Mouse (Mus musculus) G1E (cell line): ENCODE data around the gene Pcbp1. TPM values are rescaled to one million over a fixed set of nuclear protein-coding genes. Genes with fewer than 3 reads are reported as not detected.
A peak's percentile ranks its signal among the peaks of the same experiment; 100 is the strongest.

Experiments
- ATAC-seq: 2 replicates; pipeline ENCODE4 v1.8.0; 2016; ENCODE audit warnings: mild to moderate bottlenecking; ENCODE audit not compliant: insufficient number of reproducible peaks, poor library complexity, low FRiP score, severe bottlenecking; ENCODE audit errors: extremely low read depth
- DNase-seq: peaks from one replicate; pipeline ENCODE4 v3.0.0; 2012; ENCODE audit warnings: low spot score
- H3K27me3 ChIP-seq: 2 replicates; pipeline ENCODE4 v1.6.1; 2012; ENCODE audit warnings: mild to moderate bottlenecking, low read length, inconsistent platforms; ENCODE audit not compliant: insufficient read depth
- H3K36me3 ChIP-seq: replicated peaks from 2 replicates; pipeline ENCODE3; 2012; ENCODE audit warnings: mild to moderate bottlenecking, inconsistent platforms
- H3K4me1 ChIP-seq: 2 replicates; pipeline ENCODE4 v1.6.1; 2012; ENCODE audit warnings: low read depth, low read length, inconsistent platforms, mixed read lengths; ENCODE audit not compliant: insufficient read depth
- H3K4me3 ChIP-seq: 2 replicates; pipeline ENCODE4 v1.5.1; 2012; ENCODE audit warnings: low read depth, mild to moderate bottlenecking, inconsistent platforms, low read length, moderate library complexity, mixed read lengths
- H3K9me3 ChIP-seq: replicated peaks from 2 replicates; pipeline ENCODE4 v1.6.1; 2012; ENCODE audit warnings: inconsistent platforms
- CTCF ChIP-seq: IDR thresholded peaks from 2 replicates; pipeline ENCODE4 v1.5.1; 2012; ENCODE audit warnings: low read depth, low read length, inconsistent platforms, mixed read lengths
- GATA1 ChIP-seq: IDR thresholded peaks from 2 replicates; pipeline ENCODE4 v1.6.1; 2012; ENCODE audit warnings: borderline replicate concordance, low read length, inconsistent platforms, mixed read lengths
- GATA2 ChIP-seq: IDR thresholded peaks from 2 replicates; pipeline ENCODE4 v1.6.1; 2012; ENCODE audit warnings: low read depth, low read length, inconsistent platforms, borderline replicate concordance
- POLR2AphosphoS5 ChIP-seq: IDR thresholded peaks from 2 replicates; pipeline ENCODE4 v1.6.1; 2012; ENCODE audit warnings: low read depth, low read length, inconsistent platforms; ENCODE audit not compliant: insufficient replicate concordance
- TAL1 ChIP-seq: conservative IDR thresholded peaks from 2 replicates; pipeline ENCODE4 v1.6.1; 2012; ENCODE audit warnings: low read depth, low read length, inconsistent platforms, mixed read lengths
- polyA plus RNA-seq: library from polyadenylated mRNA; stranded (reverse); fragments of >175 nt; gene quantifications from 2 replicates; pipeline ENCODE4 v1.2.3, GENCODE M21; 2012
- total RNA-seq, 2 experiments: library from RNA; stranded (forward) in 1 of 2; stranded (reverse) in 1 of 2; fragments of 200-1000 nt in 1 of 2; fragments of >200 nt in 1 of 2; fragmentation: Nextera tagmentation in 1 of 2; gene quantifications; 2 replicates each; pipeline ENCODE4 v1.2.3; 2014 to 2017

The Pcbp1 gene
- total and polyA plus RNA-seq, 3 experiments = 101 to 1,039 (median 191) TPM

- H3K9me3 ChIP-seq = no peaks in the 10 kb centered on the region
- no peak for DNase-seq
- TF ChIP-seq CTCF = no peak
- TF ChIP-seq GATA2 = no peak
- TF ChIP-seq GATA1 = no peak
- no peak for TF ChIP-seq TAL1
- TF ChIP-seq POLR2AphosphoS5 = no peak
- peaks cover 47% of the 10 kb centered on the region for H3K36me3 ChIP-seq
- peak overlapping the region; percentile 84 for H3K4me3 ChIP-seq
- peaks cover 31% of the 10 kb centered on the region for H3K4me1 ChIP-seq
- no peak for ATAC-seq
- H3K27me3 ChIP-seq = no peaks in the 10 kb centered on the region
These were observed 2.2 kb downstream of the Pcbp1 start for GRCm38 (mm10) chr6:86523755-86524434.

GRCm38 (mm10) chr6:86523242-86523754 is 2.8 kb downstream of the Pcbp1 start:
- H3K36me3 ChIP-seq = peaks cover 46% of the 10 kb centered on the region
- H3K4me1 ChIP-seq = peaks cover 29% of the 10 kb centered on the region
- H3K9me3 ChIP-seq = no peaks in the 10 kb centered on the region
- TF ChIP-seq CTCF (no peak), GATA1 (no peak), TAL1 (no peak), GATA2 (no peak), POLR2AphosphoS5 (no peak)
- H3K4me3 ChIP-seq = peak overlapping the region; percentile 84
- DNase-seq (no peak), ATAC-seq (no peak)
- H3K27me3 ChIP-seq = no peaks in the 10 kb centered on the region

DNA sequence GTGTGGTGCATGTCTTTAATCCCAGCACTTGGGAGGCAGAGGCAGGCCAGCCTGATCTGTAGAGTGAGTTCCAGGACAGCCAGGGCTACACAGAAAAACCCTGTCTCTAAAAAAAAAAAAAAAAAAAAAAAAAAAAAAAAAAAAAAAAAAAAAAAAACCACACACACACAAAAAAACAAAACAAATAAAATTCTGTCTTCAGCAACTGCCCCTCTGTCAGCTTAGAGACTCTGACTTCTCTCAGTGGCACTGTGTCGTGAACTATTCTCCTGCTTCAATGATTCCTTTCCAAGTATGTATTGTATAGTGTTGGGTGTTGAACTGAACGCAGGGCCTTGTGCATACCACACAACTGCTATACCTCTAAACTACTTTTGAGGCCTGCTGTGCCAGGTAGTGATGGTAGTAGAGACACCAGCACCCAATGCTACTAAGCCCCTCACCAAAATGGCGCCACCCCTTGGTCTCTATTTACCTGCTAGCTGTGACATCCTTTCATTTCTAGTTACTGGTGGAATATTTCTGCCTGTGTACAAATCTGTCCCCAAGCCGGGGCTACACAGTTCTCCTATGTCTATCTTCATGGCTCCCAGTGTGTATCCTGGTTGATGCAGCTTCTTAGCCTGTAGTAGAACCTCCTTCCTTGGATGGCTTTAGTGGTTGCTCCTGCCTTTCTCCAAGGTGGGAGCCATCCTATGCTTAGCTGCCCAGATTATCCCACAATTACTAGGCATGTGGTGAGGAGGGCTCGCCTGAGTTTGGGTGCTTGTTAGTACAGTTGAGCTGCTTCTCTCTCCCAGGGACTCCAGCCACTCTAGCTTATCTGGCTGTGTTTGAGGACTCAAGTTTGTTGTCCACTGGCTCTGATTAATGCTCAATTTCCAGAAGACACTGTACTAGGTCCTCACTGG is 3.9 kb downstream of the Pcbp1 start:
- DNase-seq (no peak), ATAC-seq (no peak)
- TF ChIP-seq GATA2 = no peak
- no peak for TF ChIP-seq POLR2AphosphoS5
- no peak for TF ChIP-seq GATA1
- TF ChIP-seq TAL1 = no peak
- TF ChIP-seq CTCF = no peak

GRCm38 (mm10) chr6:86519767-86520345 is 6.3 kb downstream of the Pcbp1 start:
- no peak for DNase-seq
- no peak for TF ChIP-seq GATA2
- no peak for TF ChIP-seq CTCF
- no peak for TF ChIP-seq GATA1
- no peak for TF ChIP-seq POLR2AphosphoS5
- TF ChIP-seq TAL1 = no peak
- no peak overlapping the region for H3K4me3 ChIP-seq
- H3K27me3 ChIP-seq = no peaks in the 10 kb centered on the region
- H3K4me1 ChIP-seq = peaks cover 22% of the 10 kb centered on the region
- no peak for ATAC-seq
- H3K36me3 ChIP-seq = peaks cover 37% of the 10 kb centered on the region
- H3K9me3 ChIP-seq = no peaks in the 10 kb centered on the region

More for the DNA sequence above, 3.9 kb downstream of the Pcbp1 start:
- Histone ChIP-seq H3K27me3 (no peaks in the 10 kb centered on the region), H3K4me1 (peaks cover 21% of the 10 kb centered on the region), H3K9me3 (no peaks in the 10 kb centered on the region), H3K4me3 (no peak overlapping the region; the same call in 1 of the 2 replicates), H3K36me3 (peaks cover 46% of the 10 kb centered on the region)

GRCm38 (mm10) chr6:86516021-86516420 is 10.1 kb downstream of the Pcbp1 start:
- H3K4me3 ChIP-seq = no peak overlapping the region
- H3K27me3 ChIP-seq = no peaks in the 10 kb centered on the region
- ATAC-seq (no peak), DNase-seq (no peak)
- no peak for TF ChIP-seq TAL1
- TF ChIP-seq GATA1 = no peak
- TF ChIP-seq POLR2AphosphoS5 = no peak
- no peaks in the 10 kb centered on the region for H3K9me3 ChIP-seq
- H3K36me3 ChIP-seq = peaks cover 5% of the 10 kb centered on the region
- H3K4me1 ChIP-seq = peaks cover 17% of the 10 kb centered on the region
